Mouse (Mus musculus): ENCODE results near the gene Gm13287.
"Not testable (repeated sequence)": the region's sequence is repeated elsewhere in the genome, so short reads cannot be mapped to it uniquely, and the experiment has no call there.

Gene Gm13287

DNA sequence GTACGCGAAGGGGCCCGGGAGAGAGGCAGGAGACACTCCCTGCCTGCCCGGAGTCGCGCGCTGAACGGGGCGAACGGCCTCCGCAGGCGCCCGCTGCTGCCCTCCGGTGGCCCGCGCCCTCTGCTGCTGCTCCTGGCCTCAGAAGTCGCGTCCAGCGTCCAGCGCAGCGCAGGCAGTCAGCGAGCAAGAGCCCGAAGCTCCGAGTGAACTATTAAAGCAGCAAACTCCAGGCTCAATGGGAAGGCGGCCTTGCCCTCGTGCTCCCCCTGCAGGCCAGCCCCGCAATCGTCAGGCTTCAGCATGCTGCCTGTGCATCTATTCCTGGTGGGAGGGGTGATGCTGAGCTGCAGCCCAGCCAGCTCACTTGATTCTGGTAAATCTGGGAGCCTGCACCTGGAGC is 6.0 kb upstream of the Gm13287 start, which contains the start of gene Gm13279:
TSS of gene Gm13279 (plus strand) at position 301 of the 400 bp plus-strand sequence.
- DNase-seq (ENCODE audit: low spot score in 2 of 2): not testable (repeated sequence)

DNA sequence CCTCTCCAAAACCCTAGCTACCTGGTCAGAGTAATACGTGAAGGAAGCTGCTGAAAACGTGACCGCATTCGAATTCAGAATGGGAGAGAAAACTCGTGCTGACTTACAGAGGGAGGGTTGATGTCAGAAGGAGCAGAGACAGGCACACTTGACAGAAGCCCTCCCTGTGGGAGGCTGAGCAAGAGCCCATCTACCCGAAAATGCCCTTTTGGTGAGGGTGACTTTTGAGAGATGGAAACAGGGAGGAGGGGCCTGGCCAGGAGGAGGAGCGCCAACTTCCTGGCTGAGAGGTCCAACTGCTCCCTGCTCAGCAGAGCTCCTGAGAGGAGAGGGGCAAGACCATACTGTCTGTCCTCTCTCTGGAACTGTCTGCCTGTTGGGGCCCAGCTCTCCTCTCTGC is 3.7 kb upstream of the Gm13287 start, which contains the start of gene Gm13285:
TSS of gene Gm13285 (plus strand) at position 301 of the 400 bp plus-strand sequence.
- not testable (repeated sequence) for DNase-seq (ENCODE audit: low spot score in 2 of 2)

DNA sequence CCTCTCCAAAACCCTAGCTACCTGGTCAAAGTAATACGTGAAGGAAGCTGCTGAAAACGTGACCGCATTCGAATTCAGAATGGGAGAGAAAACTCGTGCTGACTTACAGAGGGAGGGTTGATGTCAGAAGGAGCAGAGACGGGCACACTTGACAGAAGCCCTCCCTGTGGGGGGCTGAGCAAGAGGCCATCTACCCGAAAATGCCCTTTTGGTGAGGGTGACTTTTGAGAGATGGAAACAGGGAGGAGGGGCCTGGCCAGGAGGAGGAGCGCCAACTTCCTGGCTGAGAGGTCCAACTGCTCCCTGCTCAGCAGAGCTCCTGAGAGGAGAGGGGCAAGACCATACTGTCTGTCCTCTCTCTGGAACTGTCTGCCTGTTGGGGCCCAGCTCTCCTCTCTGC is 2.2 kb downstream of the Gm13287 start, which contains the start of gene Gm13288:
TSS of gene Gm13288 (plus strand) at position 301 of the 400 bp plus-strand sequence.
- DNase-seq (ENCODE audit: low spot score in 2 of 2): not testable (repeated sequence)

DNA sequence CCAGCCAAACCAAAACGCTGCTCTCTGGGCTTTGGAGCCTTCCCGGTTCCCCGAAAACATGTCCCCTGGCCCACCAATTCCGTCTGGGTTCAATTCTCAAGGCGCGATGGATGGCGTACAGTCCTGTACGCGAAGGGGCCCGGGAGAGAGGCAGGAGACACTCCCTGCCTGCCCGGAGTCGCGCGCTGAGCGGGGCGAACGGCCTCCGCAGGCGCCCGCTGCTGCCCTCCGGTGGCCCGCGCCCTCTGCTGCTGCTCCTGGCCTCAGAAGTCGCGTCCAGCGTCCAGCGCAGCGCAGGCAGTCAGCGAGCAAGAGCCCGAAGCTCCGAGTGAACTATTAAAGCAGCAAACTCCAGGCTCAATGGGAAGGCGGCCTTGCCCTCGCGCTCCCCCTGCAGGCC is 2.7 kb downstream of the Gm13287 start:
- DNase-seq (ENCODE audit: low spot score in 2 of 2): peak in 1 of 2 experiments; percentile 9

DNA sequence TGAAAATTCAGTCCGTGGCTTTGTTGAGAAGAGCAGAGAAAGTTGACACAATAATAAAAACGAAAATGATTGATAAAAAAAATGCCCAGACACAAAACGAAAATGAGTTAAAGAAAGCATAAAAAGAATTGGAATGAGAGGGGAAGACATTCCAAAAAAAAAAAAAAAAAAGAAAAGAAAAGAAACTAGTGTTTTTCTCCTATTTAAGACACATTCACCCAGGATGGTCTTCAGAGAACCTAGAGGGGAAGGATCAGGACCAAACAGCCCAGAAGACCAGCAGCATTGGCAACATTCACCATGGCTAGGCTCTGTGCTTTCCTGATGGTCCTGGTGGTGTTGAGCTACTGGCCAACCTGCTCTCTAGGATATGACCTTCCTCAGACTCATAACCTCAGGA is 12.9 kb downstream of the Gm13287 start, which contains the start of gene Ifna7:
TSS of gene Ifna7 (plus strand) at position 301 of the 400 bp plus-strand sequence.
- DNase-seq (ENCODE audit: low spot score in 2 of 2): no peak

DNA sequence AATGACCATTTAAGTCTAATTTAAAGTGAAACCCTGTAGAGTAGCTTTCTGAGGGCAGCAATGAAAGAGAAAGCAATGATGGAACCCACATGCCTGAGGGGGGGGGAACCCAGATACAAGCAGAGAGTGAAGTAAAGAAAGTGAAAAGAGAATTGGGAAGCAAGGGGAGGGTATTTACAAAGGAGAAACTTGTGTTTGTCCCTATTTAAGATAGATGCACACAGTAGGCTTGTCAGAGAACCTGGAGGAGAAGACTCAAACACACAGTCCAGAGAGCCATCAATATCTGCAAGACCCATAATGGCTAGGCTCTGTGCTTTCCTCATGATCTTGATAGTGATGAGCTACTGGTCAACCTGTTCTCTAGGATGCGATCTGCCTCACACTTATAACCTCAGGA is 16.6 kb downstream of the Gm13287 start, which contains the start of gene Ifna11:
TSS of gene Ifna11 (plus strand) at position 301 of the 400 bp plus-strand sequence.
- DNase-seq (ENCODE audit: low spot score in 2 of 2): no peak

DNA sequence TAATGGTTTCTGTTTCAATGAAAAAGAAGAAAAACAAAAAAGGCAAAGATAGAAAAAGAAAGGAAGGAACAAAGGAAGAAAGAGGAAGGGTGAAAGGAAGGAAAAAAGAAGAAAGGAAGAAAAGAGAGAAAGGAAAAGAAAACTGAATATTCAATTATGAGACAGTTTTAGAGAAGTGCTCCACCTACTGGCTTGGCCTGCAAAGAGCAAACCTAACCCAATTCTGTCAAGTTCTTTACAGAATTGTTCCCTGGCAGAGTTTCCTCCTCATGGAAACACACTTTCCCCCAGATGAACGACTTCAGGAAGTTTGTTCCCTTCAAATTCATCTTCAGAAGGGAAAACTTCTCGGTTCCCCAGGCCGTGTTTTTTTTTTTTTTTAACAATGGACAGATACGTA is 19.9 kb downstream of the Gm13287 start:
- no peak for DNase-seq (ENCODE audit: low spot score in 2 of 2)

DNA sequence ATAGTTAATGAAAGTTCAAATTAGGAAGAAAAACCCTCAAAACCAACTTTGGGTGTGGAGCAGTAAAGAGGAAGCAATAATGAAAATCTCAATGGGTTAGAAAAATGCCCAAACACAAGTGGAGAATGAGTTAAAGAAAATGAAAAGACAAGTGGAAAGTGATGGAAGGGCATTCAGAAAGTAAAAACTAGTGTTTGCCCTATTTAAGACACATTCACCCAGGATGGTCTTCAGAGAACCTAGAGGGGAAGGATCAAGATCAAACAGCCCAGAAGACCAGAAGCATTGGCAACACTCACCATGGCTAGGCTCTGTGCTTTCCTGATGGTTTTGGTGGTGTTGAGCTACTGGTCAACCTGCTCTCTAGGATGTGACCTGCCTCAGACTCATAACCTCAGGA is 24.1 kb downstream of the Gm13287 start, which contains the start of gene Ifna6:
TSS of gene Ifna6 (plus strand) at position 301 of the 400 bp plus-strand sequence.
- not testable (repeated sequence) for DNase-seq (ENCODE audit: low spot score in 2 of 2)

DNA sequence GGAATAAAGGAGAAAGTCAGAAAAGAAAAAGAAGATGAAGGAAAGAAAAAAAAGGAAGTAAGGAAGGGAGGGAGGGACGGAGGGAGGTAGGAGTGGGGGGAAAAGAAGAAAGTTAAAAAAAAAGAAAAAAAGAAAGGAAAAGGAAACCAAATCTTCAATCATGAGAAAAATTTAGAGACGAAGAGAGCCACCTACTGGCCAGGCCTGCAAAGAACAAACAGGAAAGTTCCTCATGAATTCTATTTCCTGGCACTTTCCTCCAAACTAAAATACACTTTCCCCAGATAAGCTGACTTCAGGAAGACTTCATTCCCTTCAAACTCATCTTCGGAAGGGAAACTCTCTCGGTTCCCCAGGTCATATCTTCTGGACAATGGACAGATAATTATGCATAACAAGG is 27.5 kb downstream of the Gm13287 start:
- no peak for DNase-seq (ENCODE audit: low spot score in 2 of 2)

DNA sequence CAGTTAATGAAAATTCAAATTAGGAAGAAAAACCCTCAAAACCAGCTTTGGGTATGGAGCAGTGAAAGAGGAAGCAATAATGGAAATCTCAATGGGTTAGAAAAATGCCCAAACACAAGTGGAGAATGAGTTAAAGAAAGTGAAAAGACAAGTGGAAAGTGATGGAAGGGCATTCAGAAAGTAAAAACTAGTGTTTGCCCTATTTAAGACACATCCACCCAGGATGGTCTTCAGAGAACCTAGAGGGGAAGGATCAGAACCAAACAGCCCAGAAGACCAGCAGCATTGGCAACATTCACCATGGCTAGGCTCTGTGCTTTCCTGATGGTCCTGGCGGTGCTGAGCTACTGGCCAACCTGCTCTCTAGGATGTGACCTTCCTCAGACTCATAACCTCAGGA is 32.2 kb downstream of the Gm13287 start, which contains the start of gene Ifna5:
TSS of gene Ifna5 (plus strand) at position 301 of the 400 bp plus-strand sequence.
- DNase-seq (ENCODE audit: low spot score in 2 of 2): not testable (repeated sequence)

DNA sequence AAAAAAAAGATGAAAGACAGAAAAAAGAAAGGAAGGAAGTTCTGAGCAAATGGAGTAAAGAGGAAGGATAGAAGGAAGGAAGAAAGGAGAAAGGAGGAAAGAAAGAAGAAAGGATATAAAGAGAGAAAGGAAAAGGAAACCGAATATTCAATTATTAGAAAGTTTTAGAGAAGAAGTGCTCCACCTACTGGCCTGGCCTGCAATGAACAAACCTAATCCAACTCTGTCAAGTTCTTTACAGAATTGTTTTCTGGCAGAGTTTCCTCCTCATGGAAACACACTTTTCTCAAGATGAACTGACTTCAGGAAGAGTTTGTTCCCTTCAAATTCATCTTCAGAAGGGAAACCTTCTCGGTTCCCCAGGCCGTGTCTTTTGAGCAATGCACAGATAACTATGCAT is 35.8 kb downstream of the Gm13287 start:
- no peak for DNase-seq (ENCODE audit: low spot score in 2 of 2)

DNA sequence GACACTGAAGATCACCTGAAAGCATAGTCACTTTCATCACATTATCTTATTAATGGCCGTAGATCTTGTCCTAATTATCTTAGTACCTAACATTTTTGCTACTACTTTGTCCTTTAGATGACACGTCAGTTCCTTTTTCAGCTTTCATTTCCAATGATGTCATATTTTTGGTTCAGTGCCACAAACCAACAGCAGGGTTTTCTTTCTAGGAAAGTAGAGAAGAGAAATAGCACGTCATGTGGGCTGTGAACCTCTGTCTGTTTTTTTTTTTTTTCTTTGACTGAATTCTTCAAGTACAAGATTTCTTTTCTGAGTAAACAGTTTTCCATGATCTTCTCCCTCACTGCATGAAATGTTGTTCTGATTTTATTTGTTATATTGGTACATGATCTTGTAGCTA is 37.0 kb downstream of the Gm13287 start:
- no peak for DNase-seq (ENCODE audit: low spot score in 2 of 2)

DNA sequence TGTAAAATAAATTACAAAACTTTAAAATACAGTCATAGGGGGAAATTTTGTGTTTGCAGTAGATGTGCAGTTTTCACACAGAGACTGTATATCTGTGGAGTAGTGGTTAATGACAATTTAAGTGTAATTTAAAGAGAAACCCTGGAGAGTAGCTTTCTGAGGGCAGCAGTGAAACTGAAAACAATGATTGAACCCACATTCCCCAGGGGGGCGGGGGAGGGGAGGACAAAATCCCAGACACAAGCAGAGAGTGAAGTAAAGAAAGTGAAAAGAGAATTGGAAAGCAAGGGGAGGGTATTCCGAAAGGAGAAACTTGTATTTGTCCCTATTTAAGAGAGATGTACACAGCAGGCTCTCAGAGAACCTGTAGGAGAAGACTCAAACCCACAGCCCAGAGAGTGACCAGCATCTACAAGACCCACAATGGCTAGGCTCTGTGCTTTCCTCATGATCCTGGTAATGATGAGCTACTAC is 38.4 kb downstream of the Gm13287 start, which contains the start of gene Ifna4:
TSS of gene Ifna4 (plus strand) at position 424 of the 474 bp plus-strand sequence.
- DNase-seq (ENCODE audit: low spot score in 2 of 2): no peak

DNA sequence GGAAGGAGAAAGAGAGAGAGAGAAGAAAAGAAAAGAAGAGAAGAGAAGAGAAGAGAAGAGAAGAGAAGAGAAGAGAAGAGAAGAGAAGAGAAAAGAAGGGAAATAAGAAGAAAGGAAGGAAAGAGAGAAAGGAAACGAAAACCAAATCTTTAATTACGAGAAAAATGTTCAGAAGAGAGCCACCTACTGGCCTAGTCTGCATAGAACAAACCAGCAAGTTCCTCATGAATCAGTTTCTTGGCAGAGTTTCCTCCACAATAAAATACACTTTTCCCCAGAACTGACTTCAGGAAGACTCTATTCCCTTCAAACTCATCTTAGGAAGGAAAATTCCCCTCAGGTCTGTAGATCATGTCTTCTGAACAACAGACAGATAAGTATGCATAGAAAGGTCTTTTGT is 42.3 kb downstream of the Gm13287 start:
- DNase-seq (ENCODE audit: low spot score in 2 of 2): no peak

DNA sequence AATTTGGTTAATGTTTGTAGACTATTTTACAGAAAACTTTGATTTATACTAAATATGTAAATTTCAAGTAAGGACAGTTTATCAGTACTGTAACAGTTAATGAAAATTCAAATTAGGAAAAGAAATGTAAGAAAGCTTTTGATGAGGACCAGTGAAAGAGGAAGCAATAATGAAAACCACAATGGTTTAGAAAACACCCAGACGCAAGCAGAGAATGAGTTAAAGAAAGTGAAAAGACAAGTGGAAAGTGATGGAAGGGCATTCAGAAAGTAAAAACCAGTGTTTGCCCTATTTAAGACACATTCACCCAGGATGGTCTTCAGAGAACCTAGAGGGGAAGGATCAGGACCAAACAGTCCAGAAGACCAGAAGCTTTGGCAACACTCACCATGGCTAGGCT is 46.6 kb downstream of the Gm13287 start, which contains the start of gene Ifna1:
TSS of gene Ifna1 (plus strand) at position 390 of the 400 bp plus-strand sequence.
- DNase-seq (ENCODE audit: low spot score in 2 of 2): no peak

DNA sequence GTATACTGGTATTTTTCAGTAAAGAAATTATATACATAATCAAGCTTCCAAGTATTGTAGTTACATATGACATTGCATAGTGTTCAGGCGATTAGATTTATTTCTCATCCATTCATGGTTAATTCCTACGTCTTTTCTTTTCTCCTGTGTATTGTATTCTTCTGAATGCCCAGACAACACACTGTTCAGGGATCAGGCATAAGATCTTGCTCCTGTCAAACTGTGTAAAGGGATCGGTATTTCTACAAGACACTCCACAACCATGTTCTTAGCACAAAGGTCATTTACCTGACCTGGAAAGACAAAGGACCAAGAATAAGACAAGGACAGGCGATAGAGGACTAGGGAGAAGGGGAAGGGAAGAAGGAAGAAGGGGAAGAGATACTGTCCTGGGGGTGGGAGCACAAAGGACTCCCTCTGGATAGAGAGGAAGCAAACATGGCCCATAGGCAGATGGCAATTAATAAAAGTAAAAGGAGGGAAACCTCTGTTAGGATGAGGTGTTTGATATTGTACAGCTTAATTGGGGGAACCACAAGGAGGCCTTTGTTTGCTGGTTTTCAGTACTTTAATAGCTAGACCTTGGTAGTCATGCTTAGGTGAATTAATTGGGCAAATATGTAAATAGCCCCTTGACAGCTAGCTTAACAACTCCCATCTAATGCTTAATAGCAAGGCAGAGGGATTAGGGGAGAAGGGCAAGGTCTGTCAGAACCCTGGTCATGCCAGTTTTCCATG is 48.1 kb downstream of the Gm13287 start:
- no peak for DNase-seq (ENCODE audit: low spot score in 2 of 2)
